In genomic region chr17:14339932-14340557, GRCm38 (mm10) we compare ENCODE assay signal across 15 mouse cellular contexts.
DNase-seq lines count a peak whose midpoint lies in the region; ATAC-seq and TF ChIP-seq lines count a peak whose summit lies in the region.
"Had no signal": no experiment of that assay in that cellular context is flagged by ENCODE, and none has a peak within 500 bp of the region (broad histone marks: within the 10 kb centered on the region; RNA-seq: fewer than 3 reads in every experiment).

No protein-coding gene starts in this region.

- TF ChIP-seq EP300 in lung, postnatal 0 days (IDR thresholded peaks at IDR 0.05): no peak

- TF ChIP-seq CTCF in lung, postnatal 0 days (IDR thresholded peaks at IDR 0.05): no peak

- 56% methylated on average over 5 of the region's 5 CpGs for WGBS in hindbrain, embryonic 10.5 days
- 44% methylated on average over 5 of the region's 5 CpGs for WGBS in hindbrain, embryonic 14.5 days
- 44% methylated on average over 5 of the region's 5 CpGs for WGBS in lung, postnatal 0 days
- WGBS in midbrain, embryonic 16.5 days: 23% methylated on average over 5 of the region's 5 CpGs

- no peak for DNase-seq in hindbrain, embryonic 10.5 days (ENCODE audit: low spot score)
- DNase-seq in hindbrain, embryonic 14.5 days (ENCODE audit: low spot score): no peak
- DNase-seq in lung, postnatal 0 days (ENCODE audit: low spot score): no peak
- DNase-seq in lung, adult 18-20 months: no peak
- peak; percentile 75 for DNase-seq in NIH3T3 (ENCODE audit: low read depth)
- DNase-seq in spleen, adult 12 weeks (ENCODE audit: low spot score): no peak
- DNase-seq: adrenal gland, adult 2 months; cerebellum, adult 11-12 months; gastrocnemius, postnatal 10 days; heart, adult 2 months; kidney, adult 8-10 months; layer of hippocampus, postnatal 36 days had no signal

- H3K9ac ChIP-seq in hindbrain, embryonic 14.5 days: no peak overlapping the region
- no peak overlapping the region for H3K9ac ChIP-seq in lung, postnatal 0 days (replicated peaks; ENCODE audit: low read depth)
- H3K9ac ChIP-seq in midbrain, embryonic 16.5 days (ENCODE audit: low read depth, low read length): no peak overlapping the region
- H3K9ac ChIP-seq: limb, embryonic 15.5 days had no signal

- ATAC-seq in hindbrain, embryonic 14.5 days (ENCODE audit: low FRiP score): no peak
- ATAC-seq in lung, postnatal 0 days: peak; percentile 48
- peak; percentile 38; the same call in 1 of the 2 replicates for ATAC-seq in midbrain, embryonic 16.5 days
- ATAC-seq: inflammation-experienced regulatory T-cells, adult 6 months had no signal

- no peak overlapping the region for H3K4me3 ChIP-seq in hindbrain, embryonic 10.5 days
- H3K4me3 ChIP-seq in hindbrain, embryonic 14.5 days (replicated peaks; ENCODE audit: low read length): no peak overlapping the region
- H3K4me3 ChIP-seq in lung, postnatal 0 days (ENCODE audit: low read depth, low read length): no peak overlapping the region
- no peak overlapping the region for H3K4me3 ChIP-seq in midbrain, embryonic 16.5 days (ENCODE audit: low read depth, low read length)
- H3K4me3 ChIP-seq: heart, adult 2 months; limb, embryonic 15.5 days had no signal

- no peaks in the 10 kb centered on the region for H3K36me3 ChIP-seq in hindbrain, embryonic 10.5 days
- H3K36me3 ChIP-seq in hindbrain, embryonic 14.5 days (replicated peaks; ENCODE audit: control insufficient read depth, insufficient read depth): no peaks in the 10 kb centered on the region
- no peaks in the 10 kb centered on the region for H3K36me3 ChIP-seq in lung, postnatal 0 days (ENCODE audit: insufficient read depth, low read length)
- no peaks in the 10 kb centered on the region for H3K36me3 ChIP-seq in midbrain, embryonic 16.5 days (ENCODE audit: control insufficient read depth, insufficient read depth, low read length)

- 0 out of 2 replicates have a peak overlapping the region, but pooled peaks have one; percentile 29 for H3K27ac ChIP-seq in hindbrain, embryonic 10.5 days
- H3K27ac ChIP-seq in hindbrain, embryonic 14.5 days: no peak overlapping the region
- H3K27ac ChIP-seq in lung, postnatal 0 days (ENCODE audit: low read length): no peak overlapping the region
- H3K27ac ChIP-seq in midbrain, embryonic 16.5 days (ENCODE audit: low read length): no peak overlapping the region
- H3K27ac ChIP-seq: heart, adult 2 months; limb, embryonic 15.5 days had no signal

- H3K27me3 ChIP-seq in hindbrain, embryonic 10.5 days (ENCODE audit: insufficient read depth, poor library complexity, severe bottlenecking): no peaks in the 10 kb centered on the region
- no peaks in the 10 kb centered on the region for H3K27me3 ChIP-seq in hindbrain, embryonic 14.5 days (ENCODE audit: control insufficient read depth, insufficient read depth, low read length)
- H3K27me3 ChIP-seq in lung, postnatal 0 days (replicated peaks; ENCODE audit: insufficient read depth, low read length): no peaks in the 10 kb centered on the region
- H3K27me3 ChIP-seq in midbrain, embryonic 16.5 days (ENCODE audit: control insufficient read depth, insufficient read depth, low read depth, low read length): no peaks in the 10 kb centered on the region
- H3K27me3 ChIP-seq: limb, embryonic 15.5 days had no signal

- H3K4me1 ChIP-seq in hindbrain, embryonic 10.5 days (replicated peaks): peaks cover 9% of the 10 kb centered on the region
- H3K4me1 ChIP-seq in hindbrain, embryonic 14.5 days (replicated peaks; ENCODE audit: control insufficient read depth, insufficient read depth, low read length): no peaks in the 10 kb centered on the region
- H3K4me1 ChIP-seq in lung, postnatal 0 days (ENCODE audit: insufficient read depth, low read depth, low read length): no peaks in the 10 kb centered on the region
- H3K4me1 ChIP-seq in midbrain, embryonic 16.5 days (ENCODE audit: control insufficient read depth, insufficient read depth, low read length): 0 out of 2 replicates have a peak, but pooled peaks cover 2% of the 10 kb centered on the region

- H3K9me3 ChIP-seq in hindbrain, embryonic 10.5 days: no peaks in the 10 kb centered on the region
- no peaks in the 10 kb centered on the region for H3K9me3 ChIP-seq in hindbrain, embryonic 14.5 days (ENCODE audit: control insufficient read depth, low read length)
- H3K9me3 ChIP-seq in lung, postnatal 0 days (ENCODE audit: low read length): no peaks in the 10 kb centered on the region
- H3K9me3 ChIP-seq in midbrain, embryonic 16.5 days (replicated peaks; ENCODE audit: control insufficient read depth, low read length, poor library complexity, severe bottlenecking): no peaks in the 10 kb centered on the region
- H3K9me3 ChIP-seq: limb, embryonic 15.5 days had no signal

- H3K4me2 ChIP-seq in hindbrain, embryonic 14.5 days (replicated peaks): no peak overlapping the region
- H3K4me2 ChIP-seq in lung, postnatal 0 days (replicated peaks; ENCODE audit: low read depth, low read length): no peak overlapping the region
- H3K4me2 ChIP-seq in midbrain, embryonic 16.5 days (ENCODE audit: low read length): no peak overlapping the region
- H3K4me2 ChIP-seq: limb, embryonic 15.5 days had no signal
